13 mouse cellular contexts compared by ENCODE assay signal in genomic region chr1:89107466-89107865, GRCm38 (mm10). TPM values are rescaled to one million over a fixed set of nuclear protein-coding genes. Genes with fewer than 3 reads are reported as not detected.
A peak's percentile ranks its signal among the peaks of the same experiment; 100 is the strongest.
DNase-seq lines count a peak whose midpoint lies in the region; ATAC-seq and TF ChIP-seq lines count a peak whose summit lies in the region.
"Had no signal": no experiment of that assay in that cellular context is flagged by ENCODE, and none has a peak within 500 bp of the region (broad histone marks: within the 10 kb centered on the region; RNA-seq: fewer than 3 reads in every experiment).

No protein-coding gene starts in this region.

- DNase-seq in heart, postnatal 10 days = no peak
- DNase-seq in kidney, adult 8-10 months = no peak
- no peak for DNase-seq in embryonic facial prominence, embryonic 14.5 days (ENCODE audit: low spot score)
- no peak for DNase-seq in limb, embryonic 14.5 days (ENCODE audit: low spot score)
- DNase-seq in right cerebral cortex, postnatal 4 days = no peak
- DNase-seq in testis, postnatal 10 days (ENCODE audit: low spot score) = no peak
- DNase-seq: cerebellum, adult 8-10 months; forebrain, postnatal 0 days; thymus, postnatal 36 days had no signal

- no peak for ATAC-seq in heart, embryonic 12.5 days (ENCODE audit: insufficient number of reproducible peaks, low FRiP score)
- ATAC-seq in kidney, embryonic 15.5 days (replicated peaks; ENCODE audit: low FRiP score) = no peak
- ATAC-seq in embryonic facial prominence, embryonic 14.5 days (ENCODE audit: low read depth) = no peak
- ATAC-seq in limb, embryonic 14.5 days (ENCODE audit: low FRiP score, low read depth) = no peak
- ATAC-seq: forebrain, postnatal 0 days had no signal

- no peaks in the 10 kb centered on the region for H3K27me3 ChIP-seq in heart, embryonic 12.5 days (replicated peaks)
- no peaks in the 10 kb centered on the region for H3K27me3 ChIP-seq in kidney, embryonic 15.5 days
- no peaks in the 10 kb centered on the region for H3K27me3 ChIP-seq in embryonic facial prominence, embryonic 14.5 days (replicated peaks; ENCODE audit: control insufficient read depth, insufficient read depth, low read length)
- H3K27me3 ChIP-seq in limb, embryonic 14.5 days (ENCODE audit: control insufficient read depth, insufficient read depth, low read length) = no peaks in the 10 kb centered on the region

- intact Hi-C loops in heart, postnatal 10 days (cut with DNase I) = loop anchor here (5.0 kb wide), 1 partner anchor 35 kb away; the partner anchor contains the start of gene Sh3bp4

- no peak overlapping the region for H3K9ac ChIP-seq in heart, embryonic 12.5 days
- H3K9ac ChIP-seq in kidney, embryonic 15.5 days = no peak overlapping the region
- H3K9ac ChIP-seq in embryonic facial prominence, embryonic 14.5 days (ENCODE audit: low read depth, low read length) = no peak overlapping the region
- H3K9ac ChIP-seq in limb, embryonic 14.5 days (ENCODE audit: low read depth, low read length, severe bottlenecking) = no peak overlapping the region
- H3K9ac ChIP-seq: forebrain, postnatal 0 days; liver, embryonic 14.5 days had no signal

- H3K27ac ChIP-seq in heart, embryonic 12.5 days (ENCODE audit: poor library complexity, severe bottlenecking) = peak overlapping the region; percentile 95
- peak overlapping the region; percentile 87 for H3K27ac ChIP-seq in kidney, embryonic 15.5 days
- peak overlapping the region; percentile 71; the same call in 1 of the 2 replicates for H3K27ac ChIP-seq in embryonic facial prominence, embryonic 14.5 days (replicated peaks; ENCODE audit: low read depth, low read length)
- H3K27ac ChIP-seq in limb, embryonic 14.5 days (replicated peaks; ENCODE audit: low read depth, low read length) = peak overlapping the region; percentile 53; the same call in 1 of the 2 replicates
- H3K27ac ChIP-seq: liver, embryonic 14.5 days had no signal

- H3K4me2 ChIP-seq in heart, embryonic 12.5 days = no peak overlapping the region
- no peak overlapping the region for H3K4me2 ChIP-seq in kidney, embryonic 15.5 days
- no peak overlapping the region for H3K4me2 ChIP-seq in embryonic facial prominence, embryonic 14.5 days (ENCODE audit: low read depth, low read length)
- no peak overlapping the region for H3K4me2 ChIP-seq in limb, embryonic 14.5 days (replicated peaks; ENCODE audit: low read depth, low read length, severe bottlenecking)

- H3K9me3 ChIP-seq in heart, embryonic 12.5 days (replicated peaks) = no peaks in the 10 kb centered on the region
- no peaks in the 10 kb centered on the region for H3K9me3 ChIP-seq in kidney, embryonic 15.5 days (replicated peaks)
- H3K9me3 ChIP-seq in embryonic facial prominence, embryonic 14.5 days (ENCODE audit: control insufficient read depth, low read length) = no peaks in the 10 kb centered on the region
- no peaks in the 10 kb centered on the region for H3K9me3 ChIP-seq in limb, embryonic 14.5 days (ENCODE audit: control insufficient read depth, low read length)

- peaks cover 88% of the 10 kb centered on the region for H3K4me1 ChIP-seq in heart, embryonic 12.5 days (replicated peaks)
- peaks cover 86% of the 10 kb centered on the region for H3K4me1 ChIP-seq in kidney, embryonic 15.5 days
- H3K4me1 ChIP-seq in embryonic facial prominence, embryonic 14.5 days (ENCODE audit: control insufficient read depth, insufficient read depth, low read length) = peaks cover 44% of the 10 kb centered on the region
- peaks cover 65% of the 10 kb centered on the region for H3K4me1 ChIP-seq in limb, embryonic 14.5 days (ENCODE audit: control insufficient read depth, insufficient read depth, low read length)

- WGBS in heart, embryonic 12.5 days = 59% methylated on average over 6 of the region's 6 CpGs
- WGBS in kidney, embryonic 15.5 days = 53% methylated on average over 6 of the region's 6 CpGs
- WGBS in embryonic facial prominence, embryonic 14.5 days = 47% methylated on average over 6 of the region's 6 CpGs
- WGBS in limb, embryonic 14.5 days = 46% methylated on average over 6 of the region's 6 CpGs

- H3K4me3 ChIP-seq in heart, embryonic 12.5 days = no peak overlapping the region
- no peak overlapping the region for H3K4me3 ChIP-seq in kidney, embryonic 15.5 days (replicated peaks)
- no peak overlapping the region for H3K4me3 ChIP-seq in embryonic facial prominence, embryonic 14.5 days (ENCODE audit: low read depth, low read length)
- no peak overlapping the region for H3K4me3 ChIP-seq in limb, embryonic 14.5 days (replicated peaks; ENCODE audit: low read length)

- 0 out of 2 replicates have a peak, but pooled peaks cover 3% of the 10 kb centered on the region for H3K36me3 ChIP-seq in heart, embryonic 12.5 days
- H3K36me3 ChIP-seq in kidney, embryonic 15.5 days = no peaks in the 10 kb centered on the region
- H3K36me3 ChIP-seq in embryonic facial prominence, embryonic 14.5 days (ENCODE audit: control insufficient read depth, insufficient read depth, low read length) = no peaks in the 10 kb centered on the region
- H3K36me3 ChIP-seq in limb, embryonic 14.5 days (ENCODE audit: control insufficient read depth, insufficient read depth, low read length) = no peaks in the 10 kb centered on the region

- TF ChIP-seq POLR2A in limb, embryonic 14.5 days (IDR thresholded peaks at IDR 0.05; ENCODE audit: borderline replicate concordance, extremely low read depth, insufficient read depth, insufficient read length) = no peak

RNA-seq across cellular contexts. Expression of gene Sh3bp4, which starts 37.3 kb away (rescaled TPM):
- polyA plus RNA-seq in heart, embryonic 12.5 days (2016; fragmentation: Nextera tagmentation; extraction: Ambion mirVana) = 25.8 and 28.1 TPM in 2 replicates
- total RNA-seq in heart, postnatal 10 days (2021) = 10 to 100 TPM; 26.2 to 28.6 TPM
- 25.4 and 28.7 TPM in 2 replicates for polyA plus RNA-seq in kidney, embryonic 15.5 days (2015; fragmentation: Nextera tagmentation; extraction: Ambion mirVana)
- polyA plus RNA-seq in embryonic facial prominence, embryonic 14.5 days (2014; fragmentation: Nextera tagmentation; extraction: Ambion mirVana) = 23.1 and 24.0 TPM in 2 replicates
- 20.8 and 26.5 TPM in 2 replicates for polyA plus RNA-seq in limb, embryonic 14.5 days (2012; rRNA removed)
- 20.4 and 21.2 TPM in 2 replicates for polyA plus RNA-seq in limb, embryonic 14.5 days (2014; fragmentation: Nextera tagmentation; extraction: Ambion mirVana)
- total RNA-seq: megakaryocyte-erythroid progenitor cell, adult 5-6 weeks had no signal
